Mouse (Mus musculus): ENCODE measurements around the gene Ubap1.

The Ubap1 gene

DNA sequence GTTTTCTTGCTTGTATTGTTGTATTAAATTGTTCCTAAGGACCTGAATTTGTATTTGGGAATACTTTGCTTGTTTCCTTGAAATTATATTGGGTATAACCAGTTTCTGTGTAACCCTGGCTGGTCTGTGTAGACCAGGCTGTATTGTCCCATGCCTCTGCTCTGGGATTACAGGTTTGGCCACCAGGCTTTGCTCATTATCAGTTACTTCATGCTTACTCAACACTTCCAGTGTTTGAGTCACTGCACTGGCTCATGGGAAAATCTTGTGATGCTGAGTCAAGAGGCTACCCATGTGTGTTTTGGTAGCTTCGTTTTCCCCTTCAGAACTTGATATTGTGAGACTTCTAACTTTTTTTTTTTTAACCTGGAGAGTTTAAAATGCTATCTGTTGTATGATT lies 4.5 kb downstream of the Ubap1 start:
- no peak for DNase-seq (ENCODE audit: low spot score in 2 of 2)

DNA sequence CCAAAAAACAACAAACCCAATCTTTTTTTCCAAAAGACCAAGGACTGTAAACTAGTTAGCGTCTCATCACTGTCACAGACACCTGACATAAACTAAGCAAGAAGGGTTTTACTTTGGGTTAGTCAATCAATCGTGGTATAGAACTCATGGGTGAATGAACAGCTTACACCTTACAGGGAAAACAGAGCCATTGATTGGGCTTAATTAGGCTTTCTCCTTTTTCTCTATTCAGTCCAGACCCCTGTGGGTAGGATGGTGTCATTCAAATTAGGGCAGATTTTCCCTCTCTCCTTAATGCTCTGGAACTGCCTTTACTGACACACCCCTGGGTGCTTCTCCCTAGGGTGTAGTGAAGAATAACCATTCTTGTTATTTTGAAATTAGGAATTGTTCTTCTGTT lies 8.4 kb downstream of the Ubap1 start:
- no peak for DNase-seq (ENCODE audit: low spot score in 2 of 2)

DNA sequence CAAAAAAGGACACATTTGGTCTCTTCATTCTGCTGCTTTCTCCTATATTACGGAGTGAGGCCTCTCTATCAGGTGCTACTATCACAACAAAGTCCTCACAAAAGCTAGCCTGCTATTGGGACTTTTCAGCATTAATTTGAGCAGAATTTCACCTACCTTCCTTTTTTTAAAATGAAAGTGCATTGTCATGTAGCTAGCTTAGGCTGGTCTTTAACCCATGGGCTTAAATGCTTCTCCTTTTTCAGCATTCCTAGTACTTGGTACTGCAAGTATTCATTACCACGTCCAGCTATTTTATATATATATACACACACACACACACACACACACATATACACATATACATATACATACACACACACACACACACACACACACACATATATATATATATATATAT lies 9.9 kb downstream of the Ubap1 start:
- no peak for DNase-seq (ENCODE audit: low spot score in 2 of 2)

DNA sequence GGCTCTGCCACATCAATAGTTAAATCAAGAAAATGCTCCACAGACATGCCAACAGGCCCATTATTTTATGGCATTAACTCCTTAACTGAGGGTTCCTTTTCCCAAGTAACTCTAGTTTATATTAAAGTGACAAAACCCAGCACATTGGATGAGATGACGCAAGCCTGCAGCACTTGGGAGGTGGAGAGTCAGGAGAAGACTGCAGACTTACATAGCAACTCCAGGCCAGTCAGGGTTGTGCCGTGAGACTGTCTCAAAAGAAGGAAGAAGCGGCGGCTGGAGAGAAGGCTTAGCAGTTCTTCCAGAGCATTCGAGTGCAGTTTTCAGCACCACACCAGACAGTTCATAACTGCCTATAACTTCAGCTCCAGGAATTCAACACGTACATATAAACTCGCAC lies 10.6 kb downstream of the Ubap1 start:
- no peak for DNase-seq (ENCODE audit: low spot score in 2 of 2)

DNA sequence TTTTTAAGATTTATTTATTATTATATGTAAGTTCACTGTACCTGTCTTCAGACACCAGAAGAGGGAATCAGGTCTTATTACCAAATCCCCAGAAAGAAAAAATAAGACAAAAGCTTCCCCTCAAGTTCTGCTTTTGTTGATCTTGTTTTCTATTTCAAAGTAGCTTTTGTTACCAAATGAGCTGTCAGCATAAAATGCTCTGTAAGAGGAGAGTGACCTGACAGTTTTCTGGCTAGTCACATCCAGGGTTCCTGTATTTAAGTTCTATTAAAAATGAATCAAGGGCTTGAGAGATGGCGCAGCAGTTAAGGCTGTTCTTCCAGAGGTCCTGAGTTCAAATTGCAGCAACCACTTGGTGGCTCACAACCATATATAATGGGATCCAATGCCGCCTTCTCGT lies 12.3 kb downstream of the Ubap1 start:
- DNase-seq (ENCODE audit: low spot score in 2 of 2), result no peak

DNA sequence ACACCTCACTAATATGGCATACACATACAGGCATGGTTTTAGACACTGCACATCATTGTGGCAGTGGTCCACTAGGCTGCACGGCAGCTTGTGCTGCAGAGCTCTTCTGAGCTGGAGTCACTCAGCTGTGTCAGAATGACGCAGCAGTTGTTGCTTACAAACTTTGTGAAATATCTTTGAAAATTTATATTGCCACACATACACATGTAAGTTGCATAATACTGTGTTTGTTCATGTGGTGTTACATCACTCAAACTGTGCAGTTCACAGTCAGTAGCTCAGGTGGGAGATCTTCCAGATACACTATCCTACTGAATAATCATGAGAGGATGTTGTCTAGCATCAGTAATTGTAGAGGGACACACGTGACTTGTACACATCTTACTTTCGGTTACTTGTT lies 19.4 kb downstream of the Ubap1 start:
- no peak for DNase-seq (ENCODE audit: low spot score in 2 of 2)

DNA sequence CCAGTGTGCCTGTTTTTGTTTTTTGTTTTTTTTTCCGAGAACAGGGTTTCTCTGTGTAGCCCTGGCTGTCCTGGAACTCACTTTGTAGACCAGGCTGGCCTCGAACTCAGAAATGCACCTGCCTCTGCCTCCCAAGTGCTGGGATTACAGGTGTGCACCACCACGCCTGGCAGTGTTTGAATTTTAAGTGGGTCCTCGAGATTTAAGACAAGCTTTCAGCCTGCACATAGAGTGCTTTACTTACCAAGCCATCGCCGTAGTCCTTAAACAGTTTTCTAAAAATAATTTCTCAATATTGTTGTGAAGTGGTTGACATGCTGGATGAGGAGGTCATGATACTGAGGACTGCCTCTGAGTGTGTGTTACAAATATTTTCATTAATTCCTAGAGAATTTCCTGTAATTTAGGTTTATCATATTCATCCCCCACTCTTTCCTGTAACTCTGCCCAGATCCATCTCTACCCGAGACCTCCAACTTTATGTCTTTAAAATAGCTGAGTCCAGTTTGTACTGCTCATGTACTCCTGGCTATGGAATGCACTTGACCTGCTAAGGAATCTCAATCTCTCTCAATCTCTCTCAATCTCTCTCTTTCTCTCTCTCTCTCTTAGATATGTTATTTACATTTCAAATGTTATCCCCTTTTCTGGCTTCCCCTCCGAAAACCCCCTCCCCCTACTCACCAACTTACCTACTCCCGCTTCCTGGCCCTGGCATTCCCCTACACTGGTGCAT lies 21.1 kb downstream of the Ubap1 start:
- DNase-seq (ENCODE audit: low spot score in 2 of 2), result no peak

DNA sequence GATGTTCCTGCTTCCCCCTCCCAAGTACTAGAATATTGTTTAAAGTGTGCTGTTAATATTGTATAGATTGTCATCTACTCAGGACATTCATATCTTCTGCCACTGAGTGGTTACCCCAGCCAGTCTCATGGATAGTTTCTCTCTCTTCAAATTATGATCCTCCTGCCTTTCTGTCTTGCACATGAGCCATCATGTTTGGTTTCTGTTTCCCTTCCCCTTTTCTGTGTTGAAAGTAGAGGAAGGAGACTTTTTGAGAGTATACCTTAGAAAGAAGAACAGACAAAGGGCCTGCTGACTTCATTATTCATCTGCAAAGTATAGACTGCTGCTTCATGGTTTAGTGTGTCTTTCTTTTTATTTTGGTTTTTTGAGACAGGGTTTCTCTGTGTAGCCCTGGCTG lies 28.8 kb downstream of the Ubap1 start:
- no peak for DNase-seq (ENCODE audit: low spot score in 2 of 2)

DNA sequence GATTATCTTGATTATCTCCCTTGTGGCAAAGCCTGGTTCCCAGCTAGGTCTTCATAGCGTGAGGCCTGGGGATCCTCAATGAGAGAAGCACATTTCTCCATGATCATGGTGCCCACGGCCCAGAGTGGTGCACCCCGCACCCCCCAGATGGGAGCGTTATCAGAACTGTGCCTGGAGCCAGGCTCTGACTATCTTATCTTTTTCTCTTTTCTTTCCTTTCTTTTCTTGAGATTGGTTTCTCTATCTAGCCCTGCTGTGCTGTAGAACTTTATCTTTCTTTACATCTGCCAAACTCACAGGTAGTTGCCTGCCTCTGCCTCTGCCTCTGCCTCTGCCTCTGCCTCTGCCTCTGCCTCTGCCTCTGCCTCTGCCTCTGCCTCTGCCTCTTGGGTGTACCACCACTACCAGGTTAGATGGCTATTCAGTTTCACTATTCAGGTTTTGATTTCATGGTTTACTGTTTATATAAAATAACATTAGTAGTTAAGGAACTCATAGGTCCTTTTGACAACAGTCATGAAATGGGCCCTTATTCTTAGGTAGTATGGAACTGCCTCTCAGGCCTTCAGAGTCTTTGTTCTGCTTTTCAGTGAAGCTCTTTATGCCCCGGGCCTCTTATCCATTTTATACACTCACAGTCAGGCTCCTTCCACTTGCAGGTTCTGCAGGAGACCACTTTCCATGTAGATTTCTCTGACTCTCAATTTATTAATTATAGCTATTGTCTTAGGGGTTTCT lies 32.6 kb downstream of the Ubap1 start:
- no peak for DNase-seq (ENCODE audit: low spot score in 2 of 2)

DNA sequence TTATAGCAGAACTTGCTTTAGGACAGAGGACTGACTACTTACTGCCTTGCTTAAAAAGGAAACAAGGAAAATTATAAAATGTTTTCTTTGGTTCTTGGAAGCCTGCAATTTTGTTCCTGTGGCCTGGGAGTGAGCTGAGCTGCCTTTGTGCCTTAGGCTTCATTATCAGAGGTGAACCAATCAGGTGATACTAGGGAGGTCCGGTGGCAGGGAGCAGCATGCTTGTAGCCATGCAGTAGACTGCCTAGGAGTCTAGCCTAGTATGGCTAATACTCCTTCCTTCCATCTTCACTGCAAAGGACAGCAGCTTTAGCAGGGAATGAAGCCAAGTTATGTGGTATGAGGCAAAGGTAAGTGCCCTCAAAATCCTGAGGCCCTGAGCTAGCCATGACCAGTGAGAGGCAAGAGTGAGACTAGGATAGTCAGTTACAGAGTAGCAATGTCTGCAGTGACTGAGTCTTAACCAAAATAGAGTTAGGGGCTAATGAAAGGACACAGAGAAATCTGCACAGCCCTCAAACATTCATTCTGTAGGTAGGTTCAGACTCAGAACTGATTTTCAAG lies 37.7 kb downstream of the Ubap1 start:
- DNase-seq (ENCODE audit: low spot score in 2 of 2), result no peak

DNA sequence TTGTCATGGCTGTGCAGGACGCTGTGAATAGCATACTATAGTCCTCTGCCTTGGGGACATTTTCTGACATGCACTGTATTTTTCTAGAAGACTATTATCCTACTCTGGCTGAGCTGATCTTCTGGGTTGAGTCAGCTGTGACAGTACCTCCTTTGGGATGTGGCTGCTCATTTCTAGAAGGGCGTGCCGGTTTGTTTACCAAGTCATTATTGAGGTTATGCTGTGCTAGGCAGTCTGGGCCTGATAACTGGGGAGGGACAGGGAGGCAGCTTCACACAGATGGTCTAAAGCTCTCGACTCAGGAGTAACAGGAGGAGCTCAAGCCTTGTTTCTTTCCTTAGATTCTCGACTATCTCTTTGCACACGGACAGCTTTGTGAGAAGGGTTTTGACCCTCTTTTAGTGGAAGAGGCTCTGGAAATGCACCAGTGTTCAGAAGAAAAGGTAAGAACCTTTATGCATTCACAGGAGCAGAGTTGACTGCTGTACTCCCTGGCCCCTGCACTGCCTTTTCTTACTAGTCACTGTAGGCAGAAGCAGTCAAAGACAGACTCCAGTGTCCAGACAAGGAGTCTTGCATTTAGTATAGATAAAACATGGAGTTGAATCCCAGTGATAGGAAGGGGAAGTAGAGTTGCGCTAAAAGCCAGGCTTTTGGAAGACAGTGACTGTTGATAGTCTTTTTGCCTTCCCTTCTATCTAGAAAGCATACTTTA lies 39.1 kb downstream of the Ubap1 start:
- DNase-seq (ENCODE audit: low spot score in 2 of 2), result peak; percentile 20 to 40

DNA sequence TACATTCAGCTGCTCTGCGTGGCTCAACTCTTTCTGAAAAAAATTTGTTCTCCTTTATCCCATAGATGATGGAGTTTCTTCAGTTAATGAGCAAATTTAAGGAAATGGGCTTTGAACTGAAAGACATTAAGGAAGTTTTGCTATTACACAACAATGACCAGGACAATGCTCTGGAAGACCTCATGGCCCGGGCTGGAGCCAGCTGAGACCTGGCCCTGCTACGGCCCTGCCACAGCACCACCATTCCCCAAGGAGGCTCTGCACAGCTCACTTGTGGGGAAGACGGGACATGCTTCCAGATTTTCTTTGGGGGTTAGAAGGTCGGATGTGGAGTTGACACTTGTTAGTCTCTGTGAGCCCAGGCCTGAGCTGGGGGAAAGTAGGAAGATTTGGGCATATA lies 39.8 kb downstream of the Ubap1 start:
- peak in 1 of 2 experiments; percentile 14 for DNase-seq (ENCODE audit: low spot score in 2 of 2)

DNA sequence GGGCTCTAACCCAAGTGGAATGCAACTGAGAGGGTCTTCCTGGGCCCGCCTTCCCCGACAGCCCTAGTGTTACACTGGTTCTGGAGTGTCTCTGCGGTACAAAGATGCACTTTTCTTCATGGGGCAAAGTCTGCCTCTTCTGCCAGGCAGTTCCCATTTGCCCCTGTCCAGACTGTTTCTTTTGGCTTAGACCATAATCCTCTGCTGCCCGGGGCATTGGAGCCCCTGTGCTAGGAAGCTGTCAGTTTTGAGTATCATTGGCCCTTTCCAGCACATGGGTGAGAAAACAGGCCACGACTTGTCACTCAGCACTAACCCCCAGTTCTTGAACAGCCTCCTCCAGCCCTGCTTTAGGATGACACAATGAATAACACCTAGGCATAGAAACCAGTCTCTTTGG lies 40.4 kb downstream of the Ubap1 start:
- DNase-seq (ENCODE audit: low spot score in 2 of 2), result no peak

DNA sequence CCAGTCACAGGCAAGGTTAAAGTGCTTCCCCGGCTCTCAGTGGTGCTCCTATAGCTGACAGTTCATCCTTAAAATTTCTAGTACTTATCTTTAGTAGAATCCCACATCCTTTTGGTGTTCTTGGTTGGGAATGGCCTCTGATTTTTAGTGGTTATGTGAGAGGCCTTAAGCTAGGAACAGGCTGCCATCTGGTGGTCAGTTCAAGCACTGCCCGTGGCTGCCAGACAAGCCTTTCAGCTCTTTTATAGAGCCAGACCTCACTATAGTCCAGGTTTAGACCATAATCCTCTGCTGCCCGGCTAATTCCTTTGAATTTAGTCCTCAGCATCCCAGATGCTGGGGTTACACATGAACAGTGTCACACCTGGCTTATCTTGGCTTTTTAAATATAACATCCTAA lies 41.3 kb downstream of the Ubap1 start:
- DNase-seq (ENCODE audit: low spot score in 2 of 2), result peak; percentile 72 to 79

DNA sequence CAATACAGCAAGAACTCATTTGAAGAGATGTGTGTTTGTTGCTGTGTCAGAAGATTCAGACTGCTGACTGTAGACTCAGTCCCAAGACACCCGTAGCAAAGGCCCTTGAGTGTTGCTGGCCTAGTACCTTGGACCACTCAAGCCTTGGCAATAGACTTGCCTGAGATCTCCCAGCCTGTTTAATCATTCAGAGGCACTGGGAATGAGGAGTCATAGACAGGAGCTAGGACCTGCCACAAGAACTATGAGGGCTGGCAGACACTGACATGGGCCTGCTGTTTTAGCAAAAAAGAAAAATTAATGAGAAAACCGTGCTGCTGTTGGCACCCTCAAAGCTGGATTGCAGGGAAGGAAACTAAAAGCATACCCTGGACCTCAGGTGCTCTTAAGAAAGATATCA lies 42.2 kb downstream of the Ubap1 start:
- no peak for DNase-seq (ENCODE audit: low spot score in 2 of 2)

DNA sequence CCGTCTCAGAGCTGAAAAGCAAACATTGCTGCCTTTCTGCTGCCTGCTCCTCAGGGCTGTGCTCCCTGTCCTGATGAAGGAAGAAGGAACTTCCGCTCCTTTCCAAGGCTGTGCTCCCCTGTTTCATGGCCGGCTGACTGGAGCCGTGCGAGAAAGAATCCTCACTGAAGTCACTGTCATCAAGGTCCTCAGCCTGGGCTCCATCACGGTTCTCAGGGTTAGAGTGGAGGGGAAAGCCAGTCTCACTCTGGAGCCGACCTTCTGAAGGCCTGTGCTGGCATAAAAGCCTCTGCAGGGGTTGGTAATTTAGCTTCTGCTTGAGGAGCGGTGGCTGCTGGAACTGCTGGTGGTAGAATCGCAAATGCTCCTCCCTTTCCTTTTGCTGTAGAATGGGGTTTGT lies 45.9 kb downstream of the Ubap1 start:
- no peak for DNase-seq (ENCODE audit: low spot score in 2 of 2)

DNA sequence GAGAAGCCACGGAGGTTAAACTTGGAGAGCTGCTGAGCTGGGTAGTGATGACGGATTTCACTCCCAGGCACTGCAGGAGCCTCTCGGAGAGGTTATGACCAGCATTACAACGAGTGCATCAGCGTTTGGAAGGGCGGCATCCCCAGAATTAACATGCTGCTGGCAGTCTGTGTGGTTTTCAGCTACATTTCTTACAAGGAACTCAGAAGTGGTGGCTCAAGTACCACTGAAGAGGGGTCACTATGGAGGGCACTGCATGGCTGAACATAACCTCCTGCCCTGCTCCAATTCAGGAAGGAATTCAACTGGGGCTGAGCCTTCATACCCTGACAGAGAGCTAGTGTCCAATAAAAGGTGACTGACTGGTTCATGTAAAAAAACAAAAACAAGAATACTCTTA lies 49.6 kb downstream of the Ubap1 start:
- no peak for DNase-seq (ENCODE audit: low spot score in 2 of 2)

DNA sequence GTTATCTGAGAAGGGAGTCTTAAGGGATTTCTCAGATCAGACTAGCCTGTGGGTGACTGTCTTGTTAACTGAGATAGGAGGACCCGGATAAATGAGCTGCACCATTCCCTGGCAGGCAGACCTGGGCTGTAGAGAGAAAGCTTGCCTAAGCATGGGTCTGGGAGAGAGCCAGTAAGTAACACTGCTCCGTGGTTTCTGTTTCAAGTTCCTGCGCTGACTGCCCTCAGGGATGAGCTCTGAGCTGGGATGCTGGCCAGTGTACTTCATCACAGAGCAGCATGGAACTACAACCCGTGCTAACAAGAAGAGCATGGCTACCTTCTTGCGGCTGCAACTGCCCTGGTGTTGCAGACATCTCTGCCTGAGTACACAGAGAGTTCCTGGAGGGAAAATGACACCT lies 51.1 kb downstream of the Ubap1 start:
- DNase-seq (ENCODE audit: low spot score in 2 of 2), result peak in 1 of 2 experiments; percentile 68

DNA sequence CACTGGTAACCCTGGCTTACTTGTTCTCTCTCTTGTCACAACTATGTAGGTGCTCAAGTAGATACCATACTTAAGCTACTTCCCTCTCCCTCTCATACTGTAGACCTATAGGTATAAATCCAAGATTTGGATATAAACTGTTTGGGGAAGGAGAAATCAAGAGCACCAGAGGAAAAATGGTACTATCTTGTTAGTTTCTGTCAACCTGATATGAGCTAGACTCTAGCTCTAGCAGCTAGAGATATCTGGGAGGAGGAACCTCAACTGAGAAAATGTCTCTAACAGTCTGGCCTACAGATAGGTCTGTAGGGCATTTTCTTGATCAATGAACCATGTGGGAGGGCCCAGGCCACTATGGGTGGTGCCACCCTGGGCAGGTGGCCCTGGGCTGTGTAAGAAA lies 52.4 kb downstream of the Ubap1 start:
- no peak for DNase-seq (ENCODE audit: low spot score in 2 of 2)

DNA sequence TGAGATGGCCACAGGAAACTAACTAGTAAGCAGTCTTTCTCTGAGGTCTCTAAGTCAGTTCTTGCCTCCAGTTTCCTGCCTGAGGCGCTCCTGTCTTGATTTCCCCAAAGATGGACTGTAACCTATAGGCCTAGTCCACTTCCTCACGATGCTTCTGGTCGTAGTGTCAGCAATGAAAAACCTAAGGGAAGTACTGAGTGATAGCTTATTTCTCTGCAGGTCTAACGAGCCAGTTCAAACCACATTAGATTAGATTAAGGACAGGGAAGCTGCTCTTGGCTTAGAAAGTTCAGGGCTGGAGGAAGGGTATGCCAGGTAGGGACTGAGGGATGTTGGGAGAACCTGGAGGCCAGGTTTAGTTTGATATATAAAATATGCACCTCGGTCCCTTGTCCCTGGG lies 52.8 kb downstream of the Ubap1 start:
- DNase-seq (ENCODE audit: low spot score in 2 of 2), result no peak

DNA sequence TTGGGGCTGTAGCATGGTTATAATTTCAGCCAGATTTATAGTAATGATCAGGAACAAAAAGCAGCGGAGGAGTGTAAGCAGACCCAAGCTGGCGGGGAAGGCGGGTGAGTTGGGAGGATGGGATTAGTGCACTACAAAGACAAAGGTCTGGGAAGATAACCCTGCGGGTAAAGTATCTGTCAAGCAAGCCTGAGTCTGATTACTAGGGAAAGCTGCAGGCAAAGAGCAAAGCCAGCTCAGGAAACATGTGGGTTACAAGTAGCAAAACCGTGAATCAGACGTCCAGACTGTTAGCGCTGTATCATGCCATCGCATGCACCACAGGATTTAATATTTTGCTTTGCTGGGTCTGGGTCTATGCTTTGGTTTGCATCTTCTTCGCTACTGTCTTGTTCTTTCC lies 57.8 kb downstream of the Ubap1 start:
- DNase-seq (ENCODE audit: low spot score in 2 of 2), result no peak

DNA sequence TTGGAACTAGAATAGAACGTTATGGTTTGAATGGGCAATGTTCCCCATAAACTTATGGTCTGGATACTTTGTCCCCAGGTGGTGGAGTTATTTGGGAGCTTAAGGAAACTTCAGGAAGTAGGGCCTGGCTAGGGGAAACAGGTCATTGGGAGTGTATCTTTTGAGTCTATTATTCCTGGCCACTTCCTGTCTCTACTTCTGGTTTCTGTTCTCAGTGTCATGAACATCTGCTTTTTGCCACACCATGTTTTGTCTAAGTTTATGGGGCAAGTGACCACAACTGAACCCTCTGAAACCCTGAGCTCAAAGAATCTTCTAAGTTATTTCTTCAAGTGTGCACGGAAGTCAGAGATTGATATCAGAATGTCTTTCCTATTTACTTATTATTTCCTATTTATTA lies 58.6 kb downstream of the Ubap1 start:
- no peak for DNase-seq (ENCODE audit: low spot score in 2 of 2)

DNA sequence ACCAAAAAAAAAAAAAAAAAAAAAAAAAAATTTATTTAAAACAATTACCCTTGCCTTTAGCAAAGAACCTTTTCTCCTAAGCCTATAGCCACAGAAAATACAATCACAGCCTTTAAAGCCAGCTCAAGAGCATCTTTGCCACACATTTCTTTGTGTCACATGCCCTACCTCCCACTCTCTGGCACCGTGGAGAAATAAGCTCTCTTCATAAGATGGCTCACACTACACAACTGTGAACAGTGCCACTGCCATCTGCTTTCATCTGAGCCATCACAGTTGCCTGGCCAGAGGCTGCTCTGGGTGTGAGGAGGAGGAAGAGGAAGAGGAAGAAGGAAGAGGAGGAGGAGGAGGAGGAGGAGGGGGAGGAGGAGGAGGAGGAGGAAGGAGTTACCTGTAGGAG lies 60.5 kb downstream of the Ubap1 start:
- no peak for DNase-seq (ENCODE audit: low spot score in 2 of 2)
